Mouse (Mus musculus): ENCODE data around the gene Casp7.

- TF ChIP-seq CTCF (IDR thresholded peaks at IDR 0.05; ENCODE audit: control insufficient read depth, insufficient read depth, insufficient read length) (no peak), CEBPB (IDR thresholded peaks at IDR 0.05; ENCODE audit: low read depth) (no peak), USF1 (IDR thresholded peaks at IDR 0.05; ENCODE audit: low read depth) (no peak), MAX (IDR thresholded peaks at IDR 0.05) (no peak), MYOG (IDR thresholded peaks at IDR 0.05; ENCODE audit: control insufficient read depth, extremely low read depth, insufficient read length) (no peak), FOSL1 (IDR thresholded peaks at IDR 0.05; ENCODE audit: insufficient read depth, low read length, poor library complexity, severe bottlenecking) (no peak), MYOD1 (IDR thresholded peaks at IDR 0.05; ENCODE audit: control insufficient read depth, insufficient read length, low read depth) (no peak)
Measured at GRCm38 (mm10) chr19:56420345-56420744, 23.4 kb downstream of the Casp7 start.
